Mouse (Mus musculus): ENCODE results near the gene Tmem182. TPM values are rescaled to one million over a fixed set of nuclear protein-coding genes. Genes with fewer than 3 reads are reported as not detected.

Gene Tmem182
- polyA plus RNA-seq, 1 experiment: 0.35 TPM

DNA sequence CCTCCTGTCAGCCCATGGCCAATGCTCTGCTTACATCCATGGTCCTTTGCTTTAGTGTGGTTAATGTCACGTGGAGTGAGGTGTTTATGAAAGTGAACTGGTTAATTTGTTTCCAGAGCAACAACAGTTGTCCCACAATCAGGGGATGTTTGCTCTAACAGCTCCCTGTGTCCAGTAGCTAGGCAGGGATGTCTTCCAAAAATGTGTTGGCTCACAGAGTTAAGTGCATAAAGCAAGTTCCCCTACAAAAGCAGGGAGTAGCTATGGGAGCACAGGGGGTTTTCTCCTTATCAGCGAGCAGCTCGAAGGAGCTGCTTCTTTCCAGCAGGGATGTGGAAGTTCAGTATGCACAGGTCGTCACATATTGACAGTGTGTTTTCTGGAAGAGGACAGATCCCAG, 19.1 kb downstream of the Tmem182 start:
- TF ChIP-seq FOSL1 (IDR thresholded peaks at IDR 0.05; ENCODE audit: insufficient read depth, low read length, poor library complexity, severe bottlenecking) (no peak), MAX (IDR thresholded peaks at IDR 0.05) (no peak), MYOG (IDR thresholded peaks at IDR 0.05; ENCODE audit: control insufficient read depth, extremely low read depth, insufficient read length) (no peak), MYOD1 (IDR thresholded peaks at IDR 0.05; ENCODE audit: control insufficient read depth, insufficient read length, low read depth) (no peak), USF1 (IDR thresholded peaks at IDR 0.05; ENCODE audit: low read depth) (no peak), CEBPB (IDR thresholded peaks at IDR 0.05; ENCODE audit: low read depth) (no peak), CTCF (IDR thresholded peaks at IDR 0.05; ENCODE audit: control insufficient read depth, insufficient read depth, insufficient read length) (no peak)
- Histone ChIP-seq H3ac (ENCODE audit: control insufficient read depth, insufficient read length, low read depth) (no peak overlapping the region), H3K27me3 (ENCODE audit: control insufficient read depth, insufficient read depth, insufficient read length) (no peaks in the 10 kb centered on the region), H3K79me2 (ENCODE audit: control insufficient read depth, insufficient read depth) (no peaks in the 10 kb centered on the region), H3K79me3 (ENCODE audit: low read depth) (no peaks in the 10 kb centered on the region), H3K36me3 (ENCODE audit: control insufficient read depth, insufficient read depth) (no peaks in the 10 kb centered on the region), H3K4me3 (ENCODE audit: insufficient read depth, poor library complexity, severe bottlenecking) (no peak overlapping the region)

DNA sequence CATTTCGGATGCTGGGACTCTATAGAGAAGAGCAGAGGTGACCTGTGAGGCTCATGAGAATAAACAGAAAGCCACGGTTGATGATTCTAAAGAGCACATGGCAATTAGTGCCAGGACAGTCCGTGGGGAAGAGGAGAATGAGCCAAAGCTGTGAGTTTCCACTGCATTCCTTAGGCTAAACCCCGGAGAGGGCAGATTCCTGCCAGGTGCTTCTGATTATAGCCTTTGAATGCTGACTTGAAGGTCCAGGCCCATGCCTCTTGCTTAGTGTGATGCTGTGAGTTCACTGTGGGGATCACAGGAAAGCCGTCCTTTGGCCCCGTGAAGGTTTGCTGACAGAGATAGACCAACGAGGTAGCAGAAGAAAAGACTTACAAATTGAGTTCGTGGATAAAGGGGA, 19.5 kb downstream of the Tmem182 start:
- no peak overlapping the region for H3ac ChIP-seq (ENCODE audit: control insufficient read depth, insufficient read length, low read depth)
- no peak for TF ChIP-seq MYOD1 (IDR thresholded peaks at IDR 0.05; ENCODE audit: control insufficient read depth, insufficient read length, low read depth)
- H3K4me3 ChIP-seq (ENCODE audit: insufficient read depth, poor library complexity, severe bottlenecking): no peak overlapping the region
- H3K79me3 ChIP-seq (ENCODE audit: low read depth): no peaks in the 10 kb centered on the region
- no peaks in the 10 kb centered on the region for H3K79me2 ChIP-seq (ENCODE audit: control insufficient read depth, insufficient read depth)
- no peaks in the 10 kb centered on the region for H3K27me3 ChIP-seq (ENCODE audit: control insufficient read depth, insufficient read depth, insufficient read length)
- no peaks in the 10 kb centered on the region for H3K36me3 ChIP-seq (ENCODE audit: control insufficient read depth, insufficient read depth)

DNA sequence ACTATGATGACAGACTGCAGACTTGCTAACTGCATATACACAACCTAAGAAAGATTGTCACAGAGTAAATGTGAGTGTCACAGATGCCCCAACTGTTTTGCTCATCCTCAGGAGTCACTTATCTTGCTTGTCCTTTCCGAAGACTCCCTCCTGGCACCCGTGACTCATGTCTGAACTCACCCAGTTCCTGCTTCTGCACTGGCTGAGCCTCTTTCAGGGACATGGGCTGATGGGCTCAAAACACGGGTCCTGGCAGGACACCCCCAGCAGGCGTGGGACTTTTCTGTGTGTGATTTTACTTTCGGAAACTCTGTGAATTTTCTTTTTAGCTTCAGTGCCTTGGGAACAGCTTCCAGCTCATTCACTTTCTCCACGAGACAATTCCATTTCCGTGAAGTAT, 20.4 kb downstream of the Tmem182 start:
- Histone ChIP-seq H3K4me3 (ENCODE audit: insufficient read depth, poor library complexity, severe bottlenecking) (no peak overlapping the region), H3K79me3 (ENCODE audit: low read depth) (no peaks in the 10 kb centered on the region), H3K36me3 (ENCODE audit: control insufficient read depth, insufficient read depth) (no peaks in the 10 kb centered on the region), H3K27me3 (ENCODE audit: control insufficient read depth, insufficient read depth, insufficient read length) (no peaks in the 10 kb centered on the region), H3K79me2 (ENCODE audit: control insufficient read depth, insufficient read depth) (no peaks in the 10 kb centered on the region), H3ac (ENCODE audit: control insufficient read depth, insufficient read length, low read depth) (no peak overlapping the region)
- TF ChIP-seq MAX (IDR thresholded peaks at IDR 0.05) (no peak), USF1 (IDR thresholded peaks at IDR 0.05; ENCODE audit: low read depth) (no peak), MYOG (IDR thresholded peaks at IDR 0.05; ENCODE audit: control insufficient read depth, extremely low read depth, insufficient read length) (no peak), CEBPB (IDR thresholded peaks at IDR 0.05; ENCODE audit: low read depth) (no peak), CTCF (IDR thresholded peaks at IDR 0.05; ENCODE audit: control insufficient read depth, insufficient read depth, insufficient read length) (no peak), FOSL1 (IDR thresholded peaks at IDR 0.05; ENCODE audit: insufficient read depth, low read length, poor library complexity, severe bottlenecking) (no peak), MYOD1 (IDR thresholded peaks at IDR 0.05; ENCODE audit: control insufficient read depth, insufficient read length, low read depth) (no peak)

DNA sequence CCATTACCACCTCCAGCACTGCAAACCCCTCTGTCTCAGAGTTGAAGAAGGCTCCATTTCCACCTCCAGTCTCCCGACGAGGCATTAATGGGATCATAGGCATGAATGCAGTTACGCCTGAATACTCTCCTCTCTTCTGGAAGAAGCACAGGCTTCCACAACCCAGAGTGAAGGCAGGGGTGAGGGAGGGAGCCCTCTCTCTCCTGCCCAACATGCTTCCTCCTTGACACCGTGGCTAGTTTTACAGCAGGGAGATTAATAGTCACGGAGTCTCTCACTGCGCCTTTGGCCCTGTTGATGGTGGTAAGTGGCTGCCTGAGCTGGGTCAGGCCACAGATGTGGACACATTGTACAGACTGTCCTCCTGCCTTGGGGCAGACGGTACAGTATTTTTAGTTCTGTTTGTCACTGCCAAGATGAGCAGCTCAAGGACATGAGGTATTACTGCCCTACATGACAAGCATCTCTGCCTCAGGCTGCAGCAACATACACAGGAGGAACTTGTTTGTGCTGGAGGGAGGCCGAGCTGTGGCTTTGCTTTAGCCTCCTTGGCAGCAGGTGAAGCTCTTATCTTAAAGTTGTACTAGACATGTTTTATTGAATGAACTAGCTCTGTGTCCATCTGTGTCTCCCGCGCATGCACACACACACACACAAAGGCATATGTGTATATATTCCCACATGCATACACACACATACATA, 24.0 kb downstream of the Tmem182 start:
- Histone ChIP-seq H3K4me3 (ENCODE audit: insufficient read depth, poor library complexity, severe bottlenecking) (no peak overlapping the region), H3K36me3 (ENCODE audit: control insufficient read depth, insufficient read depth) (no peaks in the 10 kb centered on the region), H3K79me3 (ENCODE audit: low read depth) (no peaks in the 10 kb centered on the region), H3K79me2 (ENCODE audit: control insufficient read depth, insufficient read depth) (no peaks in the 10 kb centered on the region), H3K27me3 (ENCODE audit: control insufficient read depth, insufficient read depth, insufficient read length) (no peaks in the 10 kb centered on the region), H3ac (ENCODE audit: control insufficient read depth, insufficient read length, low read depth) (no peak overlapping the region)
- no peak for TF ChIP-seq MYOD1 (IDR thresholded peaks at IDR 0.05; ENCODE audit: control insufficient read depth, insufficient read length, low read depth)
- no peak for TF ChIP-seq USF1 (IDR thresholded peaks at IDR 0.05; ENCODE audit: low read depth)
- no peak for TF ChIP-seq CEBPB (IDR thresholded peaks at IDR 0.05; ENCODE audit: low read depth)
- TF ChIP-seq FOSL1 (IDR thresholded peaks at IDR 0.05; ENCODE audit: insufficient read depth, low read length, poor library complexity, severe bottlenecking): no peak
- no peak for TF ChIP-seq CTCF (IDR thresholded peaks at IDR 0.05; ENCODE audit: control insufficient read depth, insufficient read depth, insufficient read length)
- no peak for TF ChIP-seq MYOG (IDR thresholded peaks at IDR 0.05; ENCODE audit: control insufficient read depth, extremely low read depth, insufficient read length)
- TF ChIP-seq MAX (IDR thresholded peaks at IDR 0.05): no peak

GRCm38 (mm10) chr1:40830712-40831507, 25.5 kb downstream of the Tmem182 start:
- Histone ChIP-seq H3K79me2 (ENCODE audit: control insufficient read depth, insufficient read depth) (no peaks in the 10 kb centered on the region), H3K36me3 (ENCODE audit: control insufficient read depth, insufficient read depth) (no peaks in the 10 kb centered on the region), H3K79me3 (ENCODE audit: low read depth) (no peaks in the 10 kb centered on the region), H3ac (ENCODE audit: control insufficient read depth, insufficient read length, low read depth) (no peak overlapping the region), H3K4me3 (ENCODE audit: insufficient read depth, poor library complexity, severe bottlenecking) (no peak overlapping the region), H3K27me3 (ENCODE audit: control insufficient read depth, insufficient read depth, insufficient read length) (no peaks in the 10 kb centered on the region)
- TF ChIP-seq MAX (IDR thresholded peaks at IDR 0.05): no peak
- TF ChIP-seq USF1 (IDR thresholded peaks at IDR 0.05; ENCODE audit: low read depth): no peak
- no peak for TF ChIP-seq CEBPB (IDR thresholded peaks at IDR 0.05; ENCODE audit: low read depth)
- TF ChIP-seq FOSL1 (IDR thresholded peaks at IDR 0.05; ENCODE audit: insufficient read depth, low read length, poor library complexity, severe bottlenecking): no peak
- TF ChIP-seq CTCF (IDR thresholded peaks at IDR 0.05; ENCODE audit: control insufficient read depth, insufficient read depth, insufficient read length): no peak
- TF ChIP-seq MYOD1 (IDR thresholded peaks at IDR 0.05; ENCODE audit: control insufficient read depth, insufficient read length, low read depth): no peak
- TF ChIP-seq MYOG (IDR thresholded peaks at IDR 0.05; ENCODE audit: control insufficient read depth, extremely low read depth, insufficient read length): no peak
